Mouse (Mus musculus): ENCODE measurements around the gene Hnrnpl. TPM values are rescaled to one million over a fixed set of nuclear protein-coding genes. Genes with fewer than 3 reads are reported as not detected.

Hnrnpl gene
- total and polyA plus RNA-seq, 3 experiments = 296 to 645 (median 371) TPM

GRCm38 (mm10) chr7:28796562-28796975, 11.8 kb upstream of the Hnrnpl start (continued):
- TF ChIP-seq E2F4 (IDR thresholded peaks at IDR 0.05; ENCODE audit: insufficient replicate concordance, low read depth, low read length) = no peak
- TF ChIP-seq BHLHE40 (IDR thresholded peaks at IDR 0.05; ENCODE audit: low read depth, low read length) = peak; percentile 94
- TF ChIP-seq TBP (conservative IDR thresholded peaks at IDR 0.05; ENCODE audit: low read depth, low read length) = no peak
- TF ChIP-seq SMC3 (IDR thresholded peaks at IDR 0.05; ENCODE audit: low read depth, low read length) = peak; percentile 93
- no peak for TF ChIP-seq CHD1 (IDR thresholded peaks at IDR 0.05; ENCODE audit: low read depth, low read length)
- peak; percentile 89 for TF ChIP-seq ELF1 (IDR thresholded peaks at IDR 0.05; ENCODE audit: low read depth, low read length)
- TF ChIP-seq GABPA (IDR thresholded peaks at IDR 0.05; ENCODE audit: insufficient replicate concordance, low read depth, low read length) = no peak
- TF ChIP-seq ETS1 (conservative IDR thresholded peaks at IDR 0.05; ENCODE audit: low read depth, low read length) = peak; percentile 40; the same call in 1 of the 2 replicates
- TF ChIP-seq RCOR1 (conservative IDR thresholded peaks at IDR 0.05; ENCODE audit: low read depth, low read length) = 0 out of 2 replicates have a peak, but pooled peaks have one; percentile 29
- peak; percentile 68 to 97 for TF ChIP-seq CTCF (conservative IDR thresholded peaks at IDR 0.05 in 1 of 2, IDR thresholded peaks at IDR 0.05 in 1 of 2; ENCODE audit: low read depth in 2 of 2, low read length in 2 of 2)
- TF ChIP-seq MAFK (IDR thresholded peaks at IDR 0.05; ENCODE audit: insufficient replicate concordance, low read length) = no peak
- 0 out of 2 replicates have a peak, but pooled peaks have one; percentile 48 for TF ChIP-seq KAT2A (IDR thresholded peaks at IDR 0.05; ENCODE audit: insufficient replicate concordance, low read length)
- TF ChIP-seq MAX (IDR thresholded peaks at IDR 0.05; ENCODE audit: low read length) = peak; percentile 95
- no peak for TF ChIP-seq JUND (conservative IDR thresholded peaks at IDR 0.05; ENCODE audit: low read depth, low read length)
- TF ChIP-seq TCF12 (IDR thresholded peaks at IDR 0.05; ENCODE audit: low read depth, low read length) = peak; percentile 80
- no peak for TF ChIP-seq CHD2 (IDR thresholded peaks at IDR 0.05; ENCODE audit: low read length)
- peak; percentile 84 for TF ChIP-seq SIN3A (IDR thresholded peaks at IDR 0.05; ENCODE audit: low read length)
- no peak for TF ChIP-seq ZKSCAN1 (IDR thresholded peaks at IDR 0.05; ENCODE audit: borderline replicate concordance, low read depth, low read length)
- TF ChIP-seq MAZ (IDR thresholded peaks at IDR 0.05; ENCODE audit: low read depth, low read length) = peak; percentile 66; the same call in 1 of the 2 replicates
- TF ChIP-seq POLR2AphosphoS2 (IDR thresholded peaks at IDR 0.05; ENCODE audit: low read depth, low read length) = no peak
- no peak; the same call in 1 of the 2 replicates for TF ChIP-seq USF2 (conservative IDR thresholded peaks at IDR 0.05; ENCODE audit: low read depth, low read length)

GRCm38 (mm10) chr7:28799994-28800393, 8.3 kb upstream of the Hnrnpl start:
- Histone ChIP-seq H3K9me3 (replicated peaks; ENCODE audit: low read length) (no peaks in the 10 kb centered on the region), H3K4me1 (ENCODE audit: control insufficient read depth in 1 of 2, insufficient read depth in 2 of 2) (peaks cover 14 to 42% of the 10 kb centered on the region in 2 experiments)

More at GRCm38 (mm10) chr7:28799994-28800393, 8.3 kb upstream of the Hnrnpl start:
- no peak overlapping the region for H3K27ac ChIP-seq (ENCODE audit: insufficient read depth, low read depth)
- peaks cover 12% of the 10 kb centered on the region for H3K79me2 ChIP-seq (replicated peaks; ENCODE audit: control insufficient read depth, extremely low read depth, insufficient read depth, poor library complexity, severe bottlenecking)
- H3K4me3 ChIP-seq (replicated peaks in 1 of 3; ENCODE audit: low read depth in 2 of 3, low read length in 2 of 3, poor library complexity in 1 of 3) = no peak overlapping the region
- H3K4me2 ChIP-seq (ENCODE audit: insufficient read depth, low read depth, poor library complexity, severe bottlenecking) = no peak overlapping the region
- no peak for DNase-seq (ENCODE audit: extremely low read depth)
- in situ Hi-C loops (cut with MboI; ENCODE audit: low pct_ligation_motif_present, low pct_unique_long_range_greater_than_20kb, low sequenced_read_pairs) (loop anchor here (5.0 to 25.0 kb wide), 2 partner anchors 67 to 237 kb away; no protein-coding TSS in a partner anchor), dilution Hi-C loops (cut with MboI; ENCODE audit: extremely low pct_ligation_motif_present, extremely low pct_unique_long_range_greater_than_20kb, low sequenced_read_pairs) (no loop called here)
- H3K27me3 ChIP-seq (replicated peaks) = no peaks in the 10 kb centered on the region
- H3K36me3 ChIP-seq (replicated peaks in 1 of 2; ENCODE audit: control insufficient read depth in 1 of 2, insufficient read depth in 1 of 2, low read length in 1 of 2) = peaks cover 21 to 32% of the 10 kb centered on the region in 2 experiments
- TF ChIP-seq IRF4 (IDR thresholded peaks at IDR 0.05; ENCODE audit: low read depth, low read length) (no peak), POLR2AphosphoS2 (IDR thresholded peaks at IDR 0.05; ENCODE audit: low read depth, low read length) (0 out of 2 replicates have a peak, but pooled peaks have one; percentile 20), ZKSCAN1 (IDR thresholded peaks at IDR 0.05; ENCODE audit: borderline replicate concordance, low read depth, low read length) (no peak), MEF2A (IDR thresholded peaks at IDR 0.05; ENCODE audit: borderline replicate concordance, low read depth, low read length) (no peak)
- H3K9ac ChIP-seq (ENCODE audit: insufficient read depth, low read depth) = no peak overlapping the region

All from CH12.LX (cell line).